In genomic region chr14:56705687-56706086, GRCm38 (mm10) we compare ENCODE assay signal across 26 mouse cellular contexts. TPM values are rescaled to one million over a fixed set of nuclear protein-coding genes. Genes with fewer than 3 reads are reported as not detected.
DNase-seq lines count a peak whose midpoint lies in the region; ATAC-seq lines count a peak whose summit lies in the region.
"Had no signal": no experiment of that assay in that cellular context is flagged by ENCODE, and none has a peak within 500 bp of the region (broad histone marks: within the 10 kb centered on the region; RNA-seq: fewer than 3 reads in every experiment).

No protein-coding gene starts in this region.

- DNase-seq in embryonic facial prominence, embryonic 11.5 days (ENCODE audit: low spot score), result peak; percentile 4
- DNase-seq in embryonic facial prominence, embryonic 10.5 days (ENCODE audit: low spot score), result no peak
- DNase-seq in kidney, postnatal 10 days, result peak; percentile 31
- DNase-seq in lung, adult 18-20 months, result no peak
- DNase-seq: cerebellum, adult 2 months; cerebellum, postnatal 14 days; gastrocnemius, postnatal 10 days; heart, postnatal 36 days; kidney, postnatal 25 days; liver, embryonic 13.5 days; lung, postnatal 36 days; midbrain, embryonic 14.5 days; thymus, adult 2 months; thymus, postnatal 36 days had no signal

- no peaks in the 10 kb centered on the region for H3K27me3 ChIP-seq in embryonic facial prominence, embryonic 11.5 days (ENCODE audit: control insufficient read depth, insufficient read depth, low read length)
- H3K27me3 ChIP-seq in embryonic facial prominence, embryonic 10.5 days (replicated peaks; ENCODE audit: low read depth, poor library complexity, severe bottlenecking), result no peaks in the 10 kb centered on the region
- H3K27me3 ChIP-seq in kidney, embryonic 14.5 days (ENCODE audit: control insufficient read depth, insufficient read depth, low read length), result no peaks in the 10 kb centered on the region
- no peaks in the 10 kb centered on the region for H3K27me3 ChIP-seq in lung, embryonic 16.5 days (ENCODE audit: control insufficient read depth, insufficient read depth, low read depth, low read length)
- H3K27me3 ChIP-seq: forebrain, embryonic 13.5 days; hindbrain, embryonic 12.5 days; intestine, embryonic 15.5 days; limb, embryonic 12.5 days; liver, embryonic 13.5 days; Patski had no signal

- no peak overlapping the region for H3K9ac ChIP-seq in embryonic facial prominence, embryonic 11.5 days (replicated peaks; ENCODE audit: low read length)
- H3K9ac ChIP-seq in kidney, embryonic 14.5 days (ENCODE audit: low read depth, low read length), result no peak overlapping the region
- H3K9ac ChIP-seq in lung, embryonic 16.5 days (ENCODE audit: low read length), result no peak overlapping the region
- H3K9ac ChIP-seq: forebrain, embryonic 13.5 days; hindbrain, embryonic 12.5 days; intestine, embryonic 15.5 days; limb, embryonic 12.5 days; liver, embryonic 13.5 days had no signal

- H3K36me3 ChIP-seq in embryonic facial prominence, embryonic 11.5 days (replicated peaks; ENCODE audit: control insufficient read depth, insufficient read depth, low read depth, low read length), result no peaks in the 10 kb centered on the region; the same call in 1 of the 2 replicates
- peaks cover 29% of the 10 kb centered on the region for H3K36me3 ChIP-seq in embryonic facial prominence, embryonic 10.5 days (replicated peaks)
- H3K36me3 ChIP-seq in kidney, embryonic 14.5 days (ENCODE audit: control insufficient read depth, insufficient read depth, low read length), result peaks cover 2% of the 10 kb centered on the region; the same call in 1 of the 2 replicates
- H3K36me3 ChIP-seq in lung, embryonic 16.5 days (ENCODE audit: control insufficient read depth, insufficient read depth, low read length), result peaks cover 1% of the 10 kb centered on the region; the same call in 1 of the 2 replicates

- no peak overlapping the region for H3K4me2 ChIP-seq in embryonic facial prominence, embryonic 11.5 days (ENCODE audit: low read depth, low read length)
- no peak overlapping the region for H3K4me2 ChIP-seq in kidney, embryonic 14.5 days (replicated peaks; ENCODE audit: low read depth, low read length)
- no peak overlapping the region for H3K4me2 ChIP-seq in lung, embryonic 16.5 days (ENCODE audit: low read depth, low read length)
- H3K4me2 ChIP-seq: forebrain, embryonic 13.5 days; hindbrain, embryonic 12.5 days; intestine, embryonic 15.5 days; limb, embryonic 12.5 days; liver, embryonic 13.5 days had no signal

- whole genome bisulfite sequencing in embryonic facial prominence, embryonic 11.5 days, result 81% methylated on average over 4 of the region's 4 CpGs
- WGBS in embryonic facial prominence, embryonic 10.5 days, result 87% methylated on average over 4 of the region's 4 CpGs
- 75% methylated on average over 4 of the region's 4 CpGs for WGBS in kidney, embryonic 14.5 days
- WGBS in lung, embryonic 16.5 days, result 51% methylated on average over 4 of the region's 4 CpGs

- no peak overlapping the region for H3K27ac ChIP-seq in embryonic facial prominence, embryonic 11.5 days (replicated peaks; ENCODE audit: low read depth, low read length)
- H3K27ac ChIP-seq in embryonic facial prominence, embryonic 10.5 days (replicated peaks), result no peak overlapping the region
- no peak overlapping the region for H3K27ac ChIP-seq in kidney, embryonic 14.5 days (ENCODE audit: low read depth, low read length)
- no peak overlapping the region for H3K27ac ChIP-seq in lung, embryonic 16.5 days (ENCODE audit: low read length)
- H3K27ac ChIP-seq: forebrain, embryonic 13.5 days; hindbrain, embryonic 12.5 days; hindbrain, postnatal 0 days; intestine, embryonic 15.5 days; layer of hippocampus, adult 2 months; left cerebral cortex, adult 2 months; limb, embryonic 12.5 days had no signal

- no peaks in the 10 kb centered on the region for H3K4me1 ChIP-seq in embryonic facial prominence, embryonic 11.5 days (ENCODE audit: control insufficient read depth, insufficient read depth, low read length)
- peaks cover 4% of the 10 kb centered on the region; the same call in 1 of the 2 replicates for H3K4me1 ChIP-seq in embryonic facial prominence, embryonic 10.5 days
- H3K4me1 ChIP-seq in kidney, embryonic 14.5 days (ENCODE audit: control insufficient read depth, insufficient read depth, low read length), result 0 out of 2 replicates have a peak, but pooled peaks cover 3% of the 10 kb centered on the region
- H3K4me1 ChIP-seq in lung, embryonic 16.5 days (replicated peaks; ENCODE audit: control insufficient read depth, insufficient read depth, low read length), result no peaks in the 10 kb centered on the region
- H3K4me1 ChIP-seq: forebrain, embryonic 13.5 days; hindbrain, embryonic 12.5 days; intestine, embryonic 15.5 days; limb, embryonic 12.5 days had no signal

- H3K9me3 ChIP-seq in embryonic facial prominence, embryonic 11.5 days (replicated peaks; ENCODE audit: control insufficient read depth, low read length), result no peaks in the 10 kb centered on the region
- no peaks in the 10 kb centered on the region for H3K9me3 ChIP-seq in embryonic facial prominence, embryonic 10.5 days
- H3K9me3 ChIP-seq in kidney, embryonic 14.5 days (ENCODE audit: control insufficient read depth, low read length), result no peaks in the 10 kb centered on the region
- H3K9me3 ChIP-seq in lung, embryonic 16.5 days (ENCODE audit: control insufficient read depth, low read length), result no peaks in the 10 kb centered on the region
- H3K9me3 ChIP-seq: forebrain, embryonic 13.5 days; heart, embryonic 10.5 days; hindbrain, embryonic 12.5 days; intestine, embryonic 15.5 days; limb, embryonic 12.5 days; liver, embryonic 13.5 days had no signal

- H3K4me3 ChIP-seq in embryonic facial prominence, embryonic 11.5 days (ENCODE audit: low read depth, low read length), result no peak overlapping the region
- no peak overlapping the region for H3K4me3 ChIP-seq in embryonic facial prominence, embryonic 10.5 days
- no peak overlapping the region for H3K4me3 ChIP-seq in kidney, embryonic 14.5 days (ENCODE audit: low read length)
- H3K4me3 ChIP-seq in lung, embryonic 16.5 days (ENCODE audit: low read length), result no peak overlapping the region
- H3K4me3 ChIP-seq: forebrain, embryonic 13.5 days; heart, embryonic 10.5 days; hindbrain, embryonic 12.5 days; intestine, embryonic 15.5 days; layer of hippocampus, adult 2 months; left cerebral cortex, adult 2 months; limb, embryonic 12.5 days; liver, embryonic 13.5 days had no signal

- ATAC-seq in embryonic facial prominence, embryonic 11.5 days (replicated peaks; ENCODE audit: insufficient number of reproducible peaks, low FRiP score, low TSS enrichment, low read depth), result no peak
- ATAC-seq in kidney, embryonic 14.5 days (ENCODE audit: low FRiP score, low TSS enrichment), result no peak
- ATAC-seq in lung, embryonic 16.5 days (ENCODE audit: low read depth), result peak; percentile 47; the same call in 1 of the 2 replicates
- no peak for ATAC-seq in granulocyte monocyte progenitor cell, adult 5-6 weeks (replicated peaks; ENCODE audit: poor library complexity, severe bottlenecking)
- ATAC-seq: forebrain, embryonic 13.5 days; hindbrain, postnatal 0 days; intestine, embryonic 15.5 days; Patski had no signal

RNA-seq across cellular contexts. Expression of gene Mphosph8, which starts 37.6 kb away (rescaled TPM):
- 31.9 and 34.8 TPM in 2 replicates for polyA plus RNA-seq in embryonic facial prominence, embryonic 11.5 days (2014; fragmentation: Nextera tagmentation; extraction: Ambion mirVana)
- 33.0 and 38.4 TPM in 2 replicates for polyA plus RNA-seq in embryonic facial prominence, embryonic 10.5 days (2016; fragmentation: Nextera tagmentation; extraction: Ambion mirVana)
- 41.2 and 46.4 TPM in 2 replicates for polyA plus RNA-seq in kidney, embryonic 14.5 days (2014; fragmentation: Nextera tagmentation; extraction: Ambion mirVana)
- 18.6 and 26.1 TPM in 2 replicates for polyA plus RNA-seq in lung, embryonic 16.5 days (2015; fragmentation: Nextera tagmentation; extraction: Ambion mirVana)
- total RNA-seq in granulocyte monocyte progenitor cell, adult 5-6 weeks (2014; fragmentation: Nextera tagmentation), result 32.2 and 40.3 TPM in 2 replicates
- total RNA-seq in granulocyte monocyte progenitor cell, adult 5-6 weeks (2017), result 25.2 and 32.5 TPM in 2 replicates

Comparison
In these comparisons a context has a peak if more than half of its experiments do, and no peak if none do; other contexts are left out.
1. DNase-seq: peak in embryonic facial prominence, embryonic 11.5 days (single experiment) and kidney, postnatal 10 days (single experiment); none in embryonic facial prominence, embryonic 10.5 days (single experiment) and lung, adult 18-20 months (0 of 2).